Mouse (Mus musculus) ES-E14 (cell line): ENCODE results near the gene Dok1.

Experiments
- CHD2 ChIP-seq: IDR thresholded peaks from 2 replicates; pipeline ENCODE4 v1.6.1; 2014; ENCODE audit warnings: mild to moderate bottlenecking, low read depth, low read length, inconsistent platforms
- HCFC1 ChIP-seq: IDR thresholded peaks from 2 replicates; pipeline ENCODE4 v1.6.1; 2012; ENCODE audit warnings: low read length, inconsistent platforms, borderline replicate concordance; ENCODE audit not compliant: insufficient read depth
- MAFK ChIP-seq: IDR thresholded peaks from 2 replicates; pipeline ENCODE4 v1.6.1; 2014; ENCODE audit warnings: mild to moderate bottlenecking, low read depth, low read length, inconsistent platforms; ENCODE audit not compliant: insufficient read depth
- ZC3H11A ChIP-seq: IDR thresholded peaks from 2 replicates; pipeline ENCODE4 v1.6.1; 2012; ENCODE audit warnings: low read depth, mild to moderate bottlenecking, inconsistent platforms, low read length, borderline replicate concordance
- ZNF384 ChIP-seq: IDR thresholded peaks from 2 replicates; pipeline ENCODE4 v1.6.1; 2012; ENCODE audit warnings: low read depth, low read length, inconsistent platforms

DNA sequence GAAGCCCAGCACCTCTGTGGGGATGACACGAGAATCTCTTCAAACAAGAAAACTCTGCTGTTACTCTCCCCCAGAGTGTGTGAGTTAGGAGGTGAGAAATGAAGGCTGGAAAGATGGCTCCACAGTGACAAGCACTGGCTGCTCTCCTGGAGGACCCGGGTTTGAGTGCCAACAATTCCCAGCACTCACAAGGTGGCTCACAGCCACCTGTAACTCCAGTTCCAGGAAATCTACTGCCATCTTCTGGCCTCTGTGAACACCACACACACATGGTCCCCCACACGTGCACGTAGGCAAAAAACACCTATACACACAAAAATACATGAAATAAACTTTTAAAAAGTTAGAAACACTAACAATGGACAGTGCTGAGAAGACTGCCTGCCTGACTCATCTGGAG is 34.9 kb downstream of the Dok1 start:
- TF ChIP-seq ZNF384 = no peak
- TF ChIP-seq ZC3H11A = no peak
- no peak for TF ChIP-seq CHD2
- TF ChIP-seq HCFC1 = no peak
- no peak for TF ChIP-seq MAFK
